Mouse (Mus musculus): Measurements from ENCODE around the gene Grm6.

The Grm6 gene

GRCm38 (mm10) chr11:50914461-50914860, 64.0 kb downstream of the Grm6 start:
- DNase-seq (ENCODE audit: low read depth, low spot score): peak; percentile 60

All from brain, adult 2 months (tissue).